Mouse (Mus musculus) neural tube, embryonic 14.5 days (tissue): ENCODE measurements around the gene Akap11. TPM values are rescaled to one million over a fixed set of nuclear protein-coding genes. Genes with fewer than 3 reads are reported as not detected.
A peak's percentile ranks its signal among the peaks of the same experiment; 100 is the strongest.

Experiments
- ATAC-seq: fragments of 200-750 bp; cut with Nextera tagmentation; 2 replicates; pipeline ENCODE4 v1.8.0; 2017; ENCODE audit warnings: low read depth, mild to moderate bottlenecking, moderate TSS enrichment, moderate library complexity
- H3K27ac ChIP-seq: fragments of 300-500 bp; sonication (generic); 2 replicates; pipeline ENCODE4 v1.5.1; 2014; ENCODE audit warnings: low read depth, mild to moderate bottlenecking, control low read depth, low read length, moderate library complexity, mixed read lengths
- H3K27me3 ChIP-seq: fragments of 300-500 bp; sonication (generic); 2 replicates; pipeline ENCODE4 v1.6.1; 2014; ENCODE audit warnings: low read length; ENCODE audit not compliant: control insufficient read depth, insufficient read depth
- H3K36me3 ChIP-seq: fragments of 300-500 bp; sonication (generic); 2 replicates; pipeline ENCODE4 v1.6.1; 2014; ENCODE audit warnings: low read length, mixed read lengths; ENCODE audit not compliant: control insufficient read depth, insufficient read depth
- H3K4me1 ChIP-seq: fragments of 300-500 bp; sonication (generic); 2 replicates; pipeline ENCODE4 v1.6.1; 2014; ENCODE audit warnings: low read length; ENCODE audit not compliant: control insufficient read depth, insufficient read depth
- H3K4me2 ChIP-seq: fragments of 300-500 bp; sonication (generic); 2 replicates; pipeline ENCODE4 v1.6.1; 2014; ENCODE audit warnings: mild to moderate bottlenecking, low read depth, low read length, control low read depth
- H3K4me3 ChIP-seq: fragments of 300-500 bp; sonication (generic); 2 replicates; pipeline ENCODE4 v1.5.1; 2014; ENCODE audit warnings: low read depth, low read length, control low read depth, mixed read lengths
- H3K9ac ChIP-seq: fragments of 300-500 bp; sonication (generic); replicated peaks from 2 replicates; pipeline ENCODE4 v1.6.1; 2014; ENCODE audit warnings: low read depth, mild to moderate bottlenecking, control low read depth, low read length, mixed read lengths
- H3K9me3 ChIP-seq: fragments of 300-500 bp; sonication (generic); 2 replicates; pipeline ENCODE4 v1.6.1; 2016; ENCODE audit warnings: low read length; ENCODE audit not compliant: control insufficient read depth
- WGBS: fragments of 180-500 bp; shearing (Covaris S2); extraction: QIAGEN DNeasy Blood & Tissue Kit; methylation state at CpG from one replicate; pipeline ENCODE4 v1.1.7; 2014; 5-methylcytosine and 5-hydroxymethylcytosine counted together
- polyA plus RNA-seq: library from polyadenylated mRNA; unstranded; fragments of >200 nt; fragmentation: Nextera tagmentation; extraction: Ambion mirVana; gene quantifications from 2 replicates; pipeline ENCODE4 v1.2.1, GENCODE M21; 2014

The Akap11 gene
- polyA plus RNA-seq: 37.5 and 40.3 TPM in 2 replicates

DNA sequence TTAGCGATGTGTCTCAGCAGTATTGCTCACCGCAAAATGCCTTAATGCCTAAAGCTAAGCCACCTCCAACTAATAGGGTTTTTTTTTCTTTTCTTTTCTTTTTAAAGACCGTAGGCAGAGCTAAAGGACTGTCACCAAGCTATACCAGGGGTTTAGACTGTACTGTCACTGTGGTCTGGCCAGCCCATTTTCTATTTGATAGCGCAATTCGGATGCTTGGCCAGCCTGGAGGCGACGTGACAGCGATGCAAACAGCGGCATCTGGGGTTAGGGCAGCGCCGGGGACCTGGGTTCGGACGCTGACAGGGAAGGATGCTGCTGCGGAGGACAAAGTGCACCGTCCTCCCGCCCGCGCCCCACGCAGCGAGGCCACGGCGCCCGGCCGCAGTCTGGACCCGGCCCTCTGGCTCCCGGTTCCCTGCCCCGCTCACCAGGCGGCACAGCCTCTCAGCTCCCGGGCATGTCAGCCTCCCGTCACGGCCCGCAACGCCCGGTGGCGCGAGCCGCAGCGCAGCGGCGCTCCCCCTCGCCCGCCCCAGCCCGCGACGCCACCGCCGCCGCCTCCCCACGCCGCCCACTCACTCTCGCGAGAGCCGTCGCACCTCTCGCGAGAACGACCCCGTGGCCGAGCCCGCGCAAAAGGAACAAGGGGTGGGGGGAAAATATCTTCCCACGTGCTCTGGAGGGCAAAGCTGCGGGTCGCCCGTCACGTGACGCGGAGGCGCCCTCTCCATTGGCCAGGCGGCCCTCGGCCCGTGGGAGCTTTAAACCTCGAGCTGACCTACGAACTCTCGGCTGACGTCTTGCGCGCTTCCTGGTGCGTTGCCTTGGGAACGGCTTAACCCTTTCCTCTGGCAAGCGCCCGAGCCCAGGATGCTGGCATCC, at the start of gene Akap11:
TSS of gene Akap11 (minus strand) at position 528 of the 885 bp plus-strand sequence.
- Histone ChIP-seq H3K4me3 (peak within 1 kb of the TSS; percentile 89), H3K9me3 (no peaks in the 10 kb centered on the region)
- under 1% methylated on average over 74 of the region's 82 CpGs for WGBS

DNA sequence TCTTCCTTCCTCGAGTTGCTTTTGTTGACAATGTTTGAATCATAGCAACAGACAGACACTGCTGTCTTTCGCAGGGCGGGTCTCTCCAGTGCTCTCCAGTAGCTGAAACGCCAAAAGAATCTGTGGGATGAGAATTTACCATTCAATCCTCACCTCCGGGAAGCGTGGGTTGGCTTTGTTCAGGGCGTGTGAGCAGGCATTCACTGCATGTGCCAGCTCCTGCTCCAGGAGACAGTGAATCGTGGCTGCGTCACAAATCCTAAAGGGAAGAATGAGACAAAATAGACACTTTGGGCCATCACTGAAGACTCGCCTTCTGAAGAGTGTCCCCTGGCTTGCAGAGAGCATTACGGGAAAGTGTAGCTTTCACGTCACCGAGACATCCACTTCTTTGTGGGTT, 47.6 kb upstream of the Akap11 start:
- Histone ChIP-seq H3K36me3 (peaks cover 8% of the 10 kb centered on the region; the same call in 1 of the 2 replicates), H3K4me3 (no peak overlapping the region), H3K27ac (no peak overlapping the region), H3K4me2 (no peak overlapping the region), H3K9ac (no peak overlapping the region), H3K4me1 (no peaks in the 10 kb centered on the region), H3K27me3 (no peaks in the 10 kb centered on the region), H3K9me3 (no peaks in the 10 kb centered on the region)
- WGBS: 90% methylated on average over 13 of the region's 13 CpGs
- no peak for ATAC-seq

More for the DNA sequence above, at the start of gene Akap11:
- Histone ChIP-seq H3K36me3 (no peaks in the 10 kb centered on the region), H3K4me2 (peak within 1 kb of the TSS; percentile 73), H3K4me1 (peaks cover 24% of the 10 kb centered on the region), H3K27me3 (no peaks in the 10 kb centered on the region), H3K9ac (peak within 1 kb of the TSS; percentile 98), H3K27ac (peak within 1 kb of the TSS; percentile 97)
- ATAC-seq: peak; percentile 96

DNA sequence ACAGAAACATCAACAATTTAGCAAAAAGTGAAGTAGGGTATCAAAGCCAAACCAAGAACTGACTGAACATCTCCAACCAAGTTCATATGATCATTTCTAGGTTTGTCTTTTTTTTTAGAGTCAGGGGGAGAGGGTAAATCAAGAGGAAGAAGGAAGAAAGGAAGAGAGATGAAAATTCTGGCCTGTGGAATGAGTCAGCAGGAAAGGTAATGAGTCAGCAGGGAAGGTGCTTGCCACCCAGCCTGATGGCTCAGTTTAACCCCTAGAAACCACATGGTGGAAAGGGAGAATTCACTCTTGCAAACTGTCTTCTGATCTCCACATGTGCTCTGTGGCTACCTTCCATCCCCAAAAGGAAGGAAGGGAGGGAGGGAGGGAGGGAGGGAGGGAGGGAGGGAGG, 46.6 kb upstream of the Akap11 start:
- Histone ChIP-seq H3K4me1 (no peaks in the 10 kb centered on the region), H3K9me3 (no peaks in the 10 kb centered on the region), H3K4me2 (no peak overlapping the region), H3K36me3 (peaks cover 8% of the 10 kb centered on the region; the same call in 1 of the 2 replicates), H3K4me3 (no peak overlapping the region), H3K9ac (no peak overlapping the region), H3K27ac (no peak overlapping the region), H3K27me3 (no peaks in the 10 kb centered on the region)
- no peak for ATAC-seq

DNA sequence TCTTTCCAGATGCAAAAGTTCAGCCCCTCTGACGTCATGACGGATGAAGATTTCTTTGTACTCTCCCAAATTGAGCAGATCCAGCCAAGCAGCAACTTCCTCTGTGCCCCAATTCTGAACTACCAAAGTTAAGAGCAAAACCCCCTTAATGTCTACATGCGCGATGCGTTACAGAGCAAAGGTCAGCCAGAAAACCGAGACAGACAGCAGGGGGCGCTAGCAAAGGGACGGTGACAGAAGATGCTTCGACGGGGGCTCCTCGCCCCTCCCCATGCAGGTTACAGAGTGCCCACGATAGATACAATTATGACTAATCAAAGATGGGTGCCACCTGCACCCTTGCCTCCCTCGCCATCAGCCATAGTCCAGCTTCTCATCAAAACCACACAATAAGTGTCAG, 39.3 kb upstream of the Akap11 start:
- Histone ChIP-seq H3K27ac (no peak overlapping the region), H3K9ac (no peak overlapping the region), H3K4me3 (no peak overlapping the region), H3K27me3 (no peaks in the 10 kb centered on the region), H3K4me2 (no peak overlapping the region), H3K9me3 (no peaks in the 10 kb centered on the region), H3K4me1 (no peaks in the 10 kb centered on the region), H3K36me3 (peaks cover 4% of the 10 kb centered on the region; the same call in 1 of the 2 replicates)
- 76% methylated on average over 13 of the region's 13 CpGs for WGBS
- no peak for ATAC-seq

DNA sequence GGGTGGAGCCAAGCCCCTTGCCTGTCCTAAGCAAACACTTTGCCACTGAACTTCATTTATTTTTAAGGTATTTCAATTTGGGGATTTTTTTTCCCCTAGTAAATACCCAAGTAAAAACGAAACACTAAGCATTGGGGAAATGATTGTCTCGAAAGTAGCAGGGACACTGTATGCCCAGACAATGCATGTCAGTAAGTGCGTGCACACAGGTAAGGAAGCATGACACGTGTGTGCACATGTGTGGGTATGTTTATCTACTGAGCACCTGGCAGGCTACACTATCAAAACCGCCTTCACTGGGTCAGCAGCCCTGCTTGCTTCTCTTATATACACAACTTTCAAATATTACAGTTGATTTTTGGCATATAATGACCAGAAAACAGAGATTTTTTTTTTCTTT, 31.8 kb upstream of the Akap11 start:
- H3K4me2 ChIP-seq: no peak overlapping the region
- H3K27me3 ChIP-seq: no peaks in the 10 kb centered on the region
- ATAC-seq: no peak
- WGBS: 94% methylated on average over 5 of the region's 5 CpGs
- 0 out of 2 replicates have a peak, but pooled peaks cover 5% of the 10 kb centered on the region for H3K36me3 ChIP-seq
- no peak overlapping the region for H3K4me3 ChIP-seq
- H3K4me1 ChIP-seq: no peaks in the 10 kb centered on the region
- H3K27ac ChIP-seq: no peak overlapping the region
- H3K9me3 ChIP-seq: no peaks in the 10 kb centered on the region
- no peak overlapping the region for H3K9ac ChIP-seq

DNA sequence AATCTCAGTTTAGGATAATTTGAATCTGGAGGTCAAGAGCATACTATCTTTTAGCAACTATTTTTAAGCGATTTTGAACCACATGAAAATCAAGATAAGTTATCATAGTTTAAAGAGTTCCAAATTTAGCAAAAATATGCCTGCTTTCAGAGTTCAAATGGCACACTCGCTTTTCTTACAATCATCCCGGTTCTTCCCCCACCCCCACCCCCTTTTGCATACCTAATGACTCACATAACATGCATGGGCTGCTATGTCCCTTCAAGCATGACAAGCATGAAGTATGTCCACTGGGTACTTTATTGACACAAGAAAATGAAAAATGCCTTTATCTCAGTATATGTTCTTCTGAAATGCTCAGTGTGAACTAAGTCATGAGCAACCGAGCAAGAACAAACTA, 29.8 kb upstream of the Akap11 start:
- Histone ChIP-seq H3K27ac (no peak overlapping the region), H3K36me3 (0 out of 2 replicates have a peak, but pooled peaks cover 5% of the 10 kb centered on the region), H3K9ac (no peak overlapping the region), H3K4me2 (no peak overlapping the region), H3K27me3 (no peaks in the 10 kb centered on the region), H3K4me1 (no peaks in the 10 kb centered on the region), H3K4me3 (no peak overlapping the region), H3K9me3 (no peaks in the 10 kb centered on the region)
- 78% methylated on average over 4 of the region's 4 CpGs for WGBS
- no peak for ATAC-seq

DNA sequence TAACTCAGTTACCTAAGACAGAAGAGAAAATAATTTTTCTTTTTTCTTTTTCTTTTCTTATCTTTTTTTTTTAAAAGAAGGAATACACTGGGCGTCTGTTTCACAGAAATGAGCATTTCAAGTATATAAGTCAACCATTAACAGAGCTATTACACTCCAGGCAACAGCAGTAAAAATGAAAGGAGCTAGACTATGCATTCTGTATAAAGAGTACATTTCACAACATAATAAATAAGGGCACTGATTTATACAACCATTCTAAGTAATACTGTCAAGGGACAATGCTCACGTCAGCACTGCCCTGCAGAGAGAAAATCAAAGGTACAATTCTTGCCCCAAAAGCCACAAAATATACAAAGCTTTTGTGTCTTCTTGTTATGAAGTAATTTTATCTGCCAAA, 27.7 kb upstream of the Akap11 start:
- 34% methylated on average over 2 of the region's 2 CpGs for WGBS
- Histone ChIP-seq H3K27ac (no peak overlapping the region), H3K9ac (no peak overlapping the region), H3K27me3 (no peaks in the 10 kb centered on the region), H3K36me3 (no peaks in the 10 kb centered on the region), H3K4me2 (no peak overlapping the region), H3K9me3 (no peaks in the 10 kb centered on the region), H3K4me1 (no peaks in the 10 kb centered on the region), H3K4me3 (no peak overlapping the region)
- ATAC-seq: no peak

DNA sequence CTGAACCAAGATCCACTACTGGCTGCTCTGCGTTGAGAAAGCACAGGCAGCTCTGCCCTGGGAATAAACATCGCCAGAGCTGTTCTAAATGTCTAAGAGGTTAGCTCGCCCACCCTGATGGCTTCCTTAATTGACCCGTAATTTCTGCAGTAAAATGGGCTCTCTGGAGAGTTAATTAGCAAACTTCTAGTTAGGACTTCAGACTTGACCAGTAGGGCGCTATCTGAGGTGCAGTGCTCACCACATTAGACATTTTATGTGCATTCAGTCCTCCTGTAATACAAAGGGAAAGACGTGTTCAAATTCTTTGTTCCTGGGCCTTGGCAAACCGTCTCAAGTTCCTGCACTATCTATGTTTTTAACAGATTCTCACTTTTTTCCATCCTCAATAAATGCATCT, 26.6 kb upstream of the Akap11 start:
- 32% methylated on average over 7 of the region's 7 CpGs for WGBS
- H3K4me1 ChIP-seq: no peaks in the 10 kb centered on the region
- H3K4me3 ChIP-seq: no peak overlapping the region
- H3K4me2 ChIP-seq: no peak overlapping the region
- ATAC-seq: no peak
- H3K9ac ChIP-seq: no peak overlapping the region
- H3K27me3 ChIP-seq: no peaks in the 10 kb centered on the region
- H3K36me3 ChIP-seq: no peaks in the 10 kb centered on the region
- no peaks in the 10 kb centered on the region for H3K9me3 ChIP-seq
- peak overlapping the region; percentile 6; the same call in 1 of the 2 replicates for H3K27ac ChIP-seq

DNA sequence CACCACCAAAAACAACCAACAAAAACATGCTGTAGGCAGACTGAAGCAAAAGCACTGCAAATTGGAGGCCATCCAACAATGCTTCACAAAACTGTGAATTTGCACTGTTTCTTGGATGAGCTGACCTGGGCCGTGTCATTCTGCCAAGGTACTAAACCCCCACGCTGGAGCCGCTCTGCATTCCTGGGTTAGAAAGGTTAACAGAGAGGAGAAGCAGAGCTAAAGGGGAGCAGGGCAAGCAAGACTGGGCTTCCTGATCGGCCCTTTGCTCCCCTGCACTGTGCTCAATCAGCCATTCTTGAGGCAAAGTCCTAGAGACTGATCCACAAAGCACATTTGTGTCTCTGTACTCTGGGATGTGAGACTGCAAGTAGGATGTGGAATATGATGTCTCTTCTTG, 25.5 kb upstream of the Akap11 start:
- Histone ChIP-seq H3K27me3 (no peaks in the 10 kb centered on the region), H3K36me3 (no peaks in the 10 kb centered on the region), H3K9ac (no peak overlapping the region), H3K4me3 (no peak overlapping the region), H3K9me3 (no peaks in the 10 kb centered on the region), H3K27ac (no peak overlapping the region), H3K4me2 (no peak overlapping the region), H3K4me1 (no peaks in the 10 kb centered on the region)
- no peak for ATAC-seq
- 74% methylated on average over 4 of the region's 4 CpGs for WGBS
